Mouse (Mus musculus) embryonic fibroblast, embryonic 13.5 days (primary cell): ENCODE measurements around the gene Acp5.

ENCODE experiments used
- CTCF ChIP-seq: IDR thresholded peaks from 2 replicates; pipeline ENCODE4 v1.5.1; 2011; ENCODE audit warnings: mild to moderate bottlenecking, control low read depth, low read length, moderate library complexity, borderline replicate concordance; ENCODE audit not compliant: insufficient read depth
- POLR2A ChIP-seq: IDR thresholded peaks from 2 replicates; pipeline ENCODE4 v1.6.1; 2011; ENCODE audit warnings: low read depth, mild to moderate bottlenecking, control low read depth, low read length, moderate library complexity

- TF ChIP-seq POLR2A (no peak), CTCF (no peak)
These were observed 14.1 kb upstream of the Acp5 start for GRCm38 (mm10) chr9:22149426-22150248.
